Mouse (Mus musculus): Measurements from ENCODE around the gene Syn2. TPM values are rescaled to one million over a fixed set of nuclear protein-coding genes. Genes with fewer than 3 reads are reported as not detected.

Syn2 gene
- polyA plus RNA-seq, 1 experiment from 2014 or later = 2.7 TPM

GRCm38 (mm10) chr6:115292621-115293020, 157.9 kb downstream of the Syn2 start:
- H3K4me2 ChIP-seq (ENCODE audit: low read length) = no peak overlapping the region
- no peak overlapping the region for H3K27ac ChIP-seq (ENCODE audit: low read depth)
- no peaks in the 10 kb centered on the region for H3K4me1 ChIP-seq (replicated peaks; ENCODE audit: control insufficient read depth, insufficient read depth, low read length)
- DNase-seq (ENCODE audit: low spot score) (peak; percentile 47), ATAC-seq (replicated peaks; ENCODE audit: low FRiP score, low TSS enrichment, low read depth) (no peak)
- WGBS = 63% methylated on average over 6 of the region's 6 CpGs
- no peaks in the 10 kb centered on the region for H3K9me3 ChIP-seq (ENCODE audit: control insufficient read depth, low read length)
- H3K27me3 ChIP-seq (replicated peaks; ENCODE audit: control insufficient read depth, insufficient read depth, low read length) = no peaks in the 10 kb centered on the region
- no peak overlapping the region for H3K9ac ChIP-seq (ENCODE audit: low read length)
- no peaks in the 10 kb centered on the region for H3K36me3 ChIP-seq (ENCODE audit: control insufficient read depth, insufficient read depth, low read length)
- H3K4me3 ChIP-seq (ENCODE audit: low read depth, low read length) = no peak overlapping the region

GRCm38 (mm10) chr6:115293877-115294276, 159.2 kb downstream of the Syn2 start:
- Histone ChIP-seq H3K36me3 (ENCODE audit: control insufficient read depth, insufficient read depth, low read length) (no peaks in the 10 kb centered on the region), H3K4me1 (replicated peaks; ENCODE audit: control insufficient read depth, insufficient read depth, low read length) (no peaks in the 10 kb centered on the region), H3K9me3 (ENCODE audit: control insufficient read depth, low read length) (no peaks in the 10 kb centered on the region), H3K4me2 (ENCODE audit: low read length) (no peak overlapping the region), H3K9ac (ENCODE audit: low read length) (no peak overlapping the region), H3K27me3 (replicated peaks; ENCODE audit: control insufficient read depth, insufficient read depth, low read length) (no peaks in the 10 kb centered on the region), H3K4me3 (ENCODE audit: low read depth, low read length) (no peak overlapping the region), H3K27ac (ENCODE audit: low read depth) (no peak overlapping the region)
- DNase-seq (ENCODE audit: low spot score) = peak; percentile 28
- no peak for ATAC-seq (replicated peaks; ENCODE audit: low FRiP score, low TSS enrichment, low read depth)
- 84% methylated on average over 2 of the region's 2 CpGs for WGBS

- DNase-seq (ENCODE audit: low spot score) (no peak), ATAC-seq (replicated peaks; ENCODE audit: low FRiP score, low TSS enrichment, low read depth) (no peak)
- no peaks in the 10 kb centered on the region for H3K4me1 ChIP-seq (replicated peaks; ENCODE audit: control insufficient read depth, insufficient read depth, low read length)
- H3K9ac ChIP-seq (ENCODE audit: low read length) = no peak overlapping the region
- H3K36me3 ChIP-seq (ENCODE audit: control insufficient read depth, insufficient read depth, low read length) = no peaks in the 10 kb centered on the region
- no peaks in the 10 kb centered on the region for H3K27me3 ChIP-seq (replicated peaks; ENCODE audit: control insufficient read depth, insufficient read depth, low read length)
- no peak overlapping the region for H3K27ac ChIP-seq (ENCODE audit: low read depth)
- WGBS = 68% methylated on average over 2 of the region's 2 CpGs
- no peak overlapping the region for H3K4me3 ChIP-seq (ENCODE audit: low read depth, low read length)
- no peaks in the 10 kb centered on the region for H3K9me3 ChIP-seq (ENCODE audit: control insufficient read depth, low read length)
- H3K4me2 ChIP-seq (ENCODE audit: low read length) = no peak overlapping the region
Observed at GRCm38 (mm10) chr6:115307134-115307533, 172.4 kb downstream of the Syn2 start.

GRCm38 (mm10) chr6:115312780-115313179, 178.1 kb downstream of the Syn2 start:
- no peaks in the 10 kb centered on the region for H3K36me3 ChIP-seq (ENCODE audit: control insufficient read depth, insufficient read depth, low read length)
- H3K9me3 ChIP-seq (ENCODE audit: control insufficient read depth, low read length) = no peaks in the 10 kb centered on the region
- no peak overlapping the region for H3K4me3 ChIP-seq (ENCODE audit: low read depth, low read length)
- DNase-seq (ENCODE audit: low spot score) = peak; percentile 48
- no peak overlapping the region for H3K27ac ChIP-seq (ENCODE audit: low read depth)
- WGBS = 71% methylated on average over 12 of the region's 12 CpGs
- no peaks in the 10 kb centered on the region for H3K27me3 ChIP-seq (replicated peaks; ENCODE audit: control insufficient read depth, insufficient read depth, low read length)
- no peak overlapping the region for H3K4me2 ChIP-seq (ENCODE audit: low read length)
- H3K9ac ChIP-seq (ENCODE audit: low read length) = no peak overlapping the region
- no peak for ATAC-seq (replicated peaks; ENCODE audit: low FRiP score, low TSS enrichment, low read depth)
- no peaks in the 10 kb centered on the region for H3K4me1 ChIP-seq (replicated peaks; ENCODE audit: control insufficient read depth, insufficient read depth, low read length)

GRCm38 (mm10) chr6:115313235-115313738, 178.6 kb downstream of the Syn2 start:
- H3K4me1 ChIP-seq (replicated peaks; ENCODE audit: control insufficient read depth, insufficient read depth, low read length) = no peaks in the 10 kb centered on the region
- DNase-seq (ENCODE audit: low spot score) = peak; percentile 51
- no peak overlapping the region for H3K4me2 ChIP-seq (ENCODE audit: low read length)
- no peak for ATAC-seq (replicated peaks; ENCODE audit: low FRiP score, low TSS enrichment, low read depth)
- WGBS = 56% methylated on average over 9 of the region's 9 CpGs
- H3K27me3 ChIP-seq (replicated peaks; ENCODE audit: control insufficient read depth, insufficient read depth, low read length) = no peaks in the 10 kb centered on the region
- H3K4me3 ChIP-seq (ENCODE audit: low read depth, low read length) = no peak overlapping the region
- H3K9me3 ChIP-seq (ENCODE audit: control insufficient read depth, low read length) = no peaks in the 10 kb centered on the region
- H3K36me3 ChIP-seq (ENCODE audit: control insufficient read depth, insufficient read depth, low read length) = no peaks in the 10 kb centered on the region
- H3K27ac ChIP-seq (ENCODE audit: low read depth) = no peak overlapping the region
- no peak overlapping the region for H3K9ac ChIP-seq (ENCODE audit: low read length)

GRCm38 (mm10) chr6:115313910-115314309, 179.2 kb downstream of the Syn2 start:
- DNase-seq (ENCODE audit: low spot score) (peak; percentile 49), ATAC-seq (replicated peaks; ENCODE audit: low FRiP score, low TSS enrichment, low read depth) (no peak)
- no peaks in the 10 kb centered on the region for H3K36me3 ChIP-seq (ENCODE audit: control insufficient read depth, insufficient read depth, low read length)
- H3K4me3 ChIP-seq (ENCODE audit: low read depth, low read length) = no peak overlapping the region
- H3K27ac ChIP-seq (ENCODE audit: low read depth) = no peak overlapping the region
- H3K9ac ChIP-seq (ENCODE audit: low read length) = no peak overlapping the region
- H3K9me3 ChIP-seq (ENCODE audit: control insufficient read depth, low read length) = no peaks in the 10 kb centered on the region
- H3K4me2 ChIP-seq (ENCODE audit: low read length) = no peak overlapping the region
- WGBS = 41% methylated on average over 7 of the region's 7 CpGs
- no peaks in the 10 kb centered on the region for H3K27me3 ChIP-seq (replicated peaks; ENCODE audit: control insufficient read depth, insufficient read depth, low read length)
- H3K4me1 ChIP-seq (replicated peaks; ENCODE audit: control insufficient read depth, insufficient read depth, low read length) = no peaks in the 10 kb centered on the region

GRCm38 (mm10) chr6:115315770-115316169, 181.1 kb downstream of the Syn2 start:
- peak; percentile 49 for DNase-seq (ENCODE audit: low spot score)
- H3K36me3 ChIP-seq (ENCODE audit: control insufficient read depth, insufficient read depth, low read length) = no peaks in the 10 kb centered on the region
- H3K9ac ChIP-seq (ENCODE audit: low read length) = no peak overlapping the region
- H3K27me3 ChIP-seq (replicated peaks; ENCODE audit: control insufficient read depth, insufficient read depth, low read length) = no peaks in the 10 kb centered on the region
- H3K4me1 ChIP-seq (replicated peaks; ENCODE audit: control insufficient read depth, insufficient read depth, low read length) = no peaks in the 10 kb centered on the region
- H3K4me2 ChIP-seq (ENCODE audit: low read length) = no peak overlapping the region
- no peak overlapping the region for H3K27ac ChIP-seq (ENCODE audit: low read depth)
- no peaks in the 10 kb centered on the region for H3K9me3 ChIP-seq (ENCODE audit: control insufficient read depth, low read length)
- 75% methylated on average over 4 of the region's 4 CpGs for WGBS
- peak; percentile 77 for ATAC-seq (replicated peaks; ENCODE audit: low FRiP score, low TSS enrichment, low read depth)
- no peak overlapping the region for H3K4me3 ChIP-seq (ENCODE audit: low read depth, low read length)

- H3K27ac ChIP-seq (ENCODE audit: low read depth) = no peak overlapping the region
Observed at GRCm38 (mm10) chr6:115316811-115317221, 182.1 kb downstream of the Syn2 start.

GRCm38 (mm10) chr6:115318811-115319210, 184.1 kb downstream of the Syn2 start:
- no peak overlapping the region for H3K4me2 ChIP-seq (ENCODE audit: low read length)
- ATAC-seq (replicated peaks; ENCODE audit: low FRiP score, low TSS enrichment, low read depth) (no peak), DNase-seq (ENCODE audit: low spot score) (no peak)
- no peaks in the 10 kb centered on the region for H3K4me1 ChIP-seq (replicated peaks; ENCODE audit: control insufficient read depth, insufficient read depth, low read length)
- WGBS = 75% methylated on average over 6 of the region's 6 CpGs
- no peak overlapping the region for H3K27ac ChIP-seq (ENCODE audit: low read depth)
- H3K36me3 ChIP-seq (ENCODE audit: control insufficient read depth, insufficient read depth, low read length) = no peaks in the 10 kb centered on the region
- H3K27me3 ChIP-seq (replicated peaks; ENCODE audit: control insufficient read depth, insufficient read depth, low read length) = no peaks in the 10 kb centered on the region
- no peak overlapping the region for H3K9ac ChIP-seq (ENCODE audit: low read length)
- no peak overlapping the region for H3K4me3 ChIP-seq (ENCODE audit: low read depth, low read length)
- no peaks in the 10 kb centered on the region for H3K9me3 ChIP-seq (ENCODE audit: control insufficient read depth, low read length)

More at GRCm38 (mm10) chr6:115316811-115317221, 182.1 kb downstream of the Syn2 start:
- Histone ChIP-seq H3K4me1 (replicated peaks; ENCODE audit: control insufficient read depth, insufficient read depth, low read length) (no peaks in the 10 kb centered on the region), H3K9me3 (ENCODE audit: control insufficient read depth, low read length) (no peaks in the 10 kb centered on the region), H3K27me3 (replicated peaks; ENCODE audit: control insufficient read depth, insufficient read depth, low read length) (no peaks in the 10 kb centered on the region), H3K4me3 (ENCODE audit: low read depth, low read length) (no peak overlapping the region), H3K4me2 (ENCODE audit: low read length) (no peak overlapping the region), H3K9ac (ENCODE audit: low read length) (no peak overlapping the region), H3K36me3 (ENCODE audit: control insufficient read depth, insufficient read depth, low read length) (no peaks in the 10 kb centered on the region)
- peak; percentile 41 for DNase-seq (ENCODE audit: low spot score)
- ATAC-seq (replicated peaks; ENCODE audit: low FRiP score, low TSS enrichment, low read depth) = no peak
- 67% methylated on average over 11 of the region's 11 CpGs for WGBS

Data from intestine, embryonic 14.5 days (tissue).